Mouse (Mus musculus) heart, embryonic 12.5 days (tissue): ENCODE measurements around the gene Naaladl1. TPM values are rescaled to one million over a fixed set of nuclear protein-coding genes. Genes with fewer than 3 reads are reported as not detected.

ENCODE experiments used
- ATAC-seq: fragments of 200-750 bp; cut with Nextera tagmentation; 2 replicates; pipeline ENCODE4 v1.8.0; 2017; ENCODE audit warnings: moderate TSS enrichment, moderate library complexity; ENCODE audit not compliant: insufficient number of reproducible peaks, low FRiP score
- H3K27ac ChIP-seq: fragments of 300-500 bp; sonication (generic); 2 replicates; pipeline ENCODE4 v1.5.1; 2016; ENCODE audit warnings: mild to moderate bottlenecking, moderate library complexity; ENCODE audit not compliant: poor library complexity, severe bottlenecking
- H3K27me3 ChIP-seq: fragments of 300-500 bp; sonication (generic); replicated peaks from 2 replicates; pipeline ENCODE4 v1.6.1; 2016; ENCODE audit warnings: mild to moderate bottlenecking, moderate library complexity
- H3K36me3 ChIP-seq: fragments of 300-500 bp; sonication (generic); 2 replicates; pipeline ENCODE4 v1.6.1; 2016; ENCODE audit warnings: mild to moderate bottlenecking, moderate library complexity
- H3K4me1 ChIP-seq: fragments of 300-500 bp; sonication (generic); replicated peaks from 2 replicates; pipeline ENCODE4 v1.6.1; 2016; ENCODE audit warnings: mild to moderate bottlenecking
- H3K4me2 ChIP-seq: fragments of 300-500 bp; sonication (generic); 2 replicates; pipeline ENCODE4 v1.6.1; 2016; ENCODE audit warnings: mild to moderate bottlenecking, moderate library complexity
- H3K4me3 ChIP-seq: fragments of 300-500 bp; sonication (generic); 2 replicates; pipeline ENCODE4 v1.5.1; 2016; ENCODE audit warnings: mild to moderate bottlenecking
- H3K9ac ChIP-seq: fragments of 300-500 bp; sonication (generic); 2 replicates; pipeline ENCODE4 v1.6.1; 2016; ENCODE audit warnings: mild to moderate bottlenecking, moderate library complexity
- H3K9me3 ChIP-seq: fragments of 300-500 bp; sonication (generic); replicated peaks from 2 replicates; pipeline ENCODE4 v1.6.1; 2016; ENCODE audit warnings: mild to moderate bottlenecking, moderate library complexity
- WGBS: fragments of 180-500 bp; shearing (Covaris S2); methylation state at CpG from one replicate; pipeline ENCODE4 v1.1.7; 2016; 5-methylcytosine and 5-hydroxymethylcytosine counted together
- polyA plus RNA-seq: library from polyadenylated mRNA; unstranded; fragments of >200 nt; fragmentation: Nextera tagmentation; extraction: Ambion mirVana; gene quantifications from 2 replicates; pipeline ENCODE4 v1.2.1, GENCODE M21; 2016

Naaladl1 gene
- polyA plus RNA-seq, 1 experiment from 2014 or later, result 0.22 TPM

GRCm38 (mm10) chr19:6163872-6164547 is 58.4 kb downstream of the Naaladl1 start:
- Histone ChIP-seq H3K9me3 (no peaks in the 10 kb centered on the region), H3K36me3 (no peaks in the 10 kb centered on the region), H3K27ac (no peak overlapping the region), H3K4me1 (no peaks in the 10 kb centered on the region), H3K4me3 (no peak overlapping the region), H3K27me3 (no peaks in the 10 kb centered on the region), H3K9ac (no peak overlapping the region), H3K4me2 (no peak overlapping the region)
- WGBS, result 63% methylated on average over 10 of the region's 10 CpGs
- ATAC-seq, result no peak

Other genes with a start within 250 kb of the Naaladl1 start
- 33.7 and 34.2 TPM in 2 replicates for gene Frmd8, start 230.5 kb upstream of the Naaladl1 start, polyA plus RNA-seq
- gene Slc25a45, start 228.0 kb upstream of the Naaladl1 start, polyA plus RNA-seq, result 3.5 and 3.9 TPM in 2 replicates
- 1.5 and 1.9 TPM in 2 replicates for gene Tigd3, start 211.6 kb upstream of the Naaladl1 start, polyA plus RNA-seq
- gene Dpf2, start 192.8 kb upstream of the Naaladl1 start, polyA plus RNA-seq, result 111 and 118 TPM in 2 replicates
- 6.5 and 7.3 TPM in 2 replicates for gene Cdc42ep2, start 181.0 kb upstream of the Naaladl1 start, polyA plus RNA-seq
- gene Pola2, start 141.6 kb upstream of the Naaladl1 start, polyA plus RNA-seq, result 49.3 and 51.1 TPM in 2 replicates
- not detected in 2 replicates for gene Slc22a20, start 119.6 kb upstream of the Naaladl1 start, polyA plus RNA-seq
- 8.2 and 8.4 TPM in 2 replicates for gene Capn1, start 89.9 kb upstream of the Naaladl1 start, polyA plus RNA-seq
- 21.1 and 21.8 TPM in 2 replicates for gene Syvn1, start 59.2 kb upstream of the Naaladl1 start, polyA plus RNA-seq
- 58.5 and 64.4 TPM in 2 replicates for gene Mrpl49, start 48.0 kb upstream of the Naaladl1 start, polyA plus RNA-seq
- gene Fau, start 47.9 kb upstream of the Naaladl1 start, polyA plus RNA-seq, result 503 and 513 TPM in 2 replicates
- gene Znhit2, start 44.6 kb upstream of the Naaladl1 start, polyA plus RNA-seq, result 23.9 and 24.9 TPM in 2 replicates
- 8.4 and 9.2 TPM in 2 replicates for gene Tm7sf2, start 37.4 kb upstream of the Naaladl1 start, polyA plus RNA-seq
- gene Vps51, start 28.6 kb upstream of the Naaladl1 start, polyA plus RNA-seq, result 45.1 and 50.2 TPM in 2 replicates
- gene Tmem262, start 25.7 kb upstream of the Naaladl1 start, polyA plus RNA-seq, result not detected in 2 replicates
- 1.2 and 1.3 TPM in 2 replicates for gene Gm28374, start 23.5 kb upstream of the Naaladl1 start, polyA plus RNA-seq
- 48.9 and 52.4 TPM in 2 replicates for gene Zfpl1, start 20.8 kb upstream of the Naaladl1 start, polyA plus RNA-seq
- 27.4 and 27.7 TPM in 2 replicates for gene Cdca5, start 20.8 kb upstream of the Naaladl1 start, polyA plus RNA-seq
- 0.27 TPM in 1 of 2 replicates, not detected in the other for gene AC131692.1, start 11.4 kb upstream of the Naaladl1 start, polyA plus RNA-seq
- gene Sac3d1, start 12.9 kb downstream of the Naaladl1 start, polyA plus RNA-seq, result 35.2 and 35.9 TPM in 2 replicates
- 20.9 and 21.2 TPM in 2 replicates for gene Snx15, start 22.5 kb downstream of the Naaladl1 start, polyA plus RNA-seq
- gene Batf2, start 35.2 kb downstream of the Naaladl1 start, polyA plus RNA-seq, result 0.14 TPM in 1 of 2 replicates, not detected in the other
- 71.5 and 73.9 TPM in 2 replicates for gene Arl2, start 35.8 kb downstream of the Naaladl1 start, polyA plus RNA-seq
- gene Majin, start 78.6 kb downstream of the Naaladl1 start, polyA plus RNA-seq, result not detected in 2 replicates
- gene Gpha2, start 120.6 kb downstream of the Naaladl1 start, polyA plus RNA-seq, result 0.57 TPM in 1 of 2 replicates, not detected in the other
- gene Ppp2r5b, start 130.1 kb downstream of the Naaladl1 start, polyA plus RNA-seq, result 29.8 and 31.0 TPM in 2 replicates
- gene Atg2a, start 135.9 kb downstream of the Naaladl1 start, polyA plus RNA-seq, result 10.9 and 13.0 TPM in 2 replicates
- gene Ehd1, start 170.9 kb downstream of the Naaladl1 start, polyA plus RNA-seq, result 87.0 and 88.7 TPM in 2 replicates
- gene Cdc42bpg, start 200.7 kb downstream of the Naaladl1 start, polyA plus RNA-seq, result 0.34 and 0.44 TPM in 2 replicates
- gene Men1, start 229.2 kb downstream of the Naaladl1 start, polyA plus RNA-seq, result 48.7 and 52.1 TPM in 2 replicates
- 14.1 and 15.7 TPM in 2 replicates for gene Map4k2, start 235.4 kb downstream of the Naaladl1 start, polyA plus RNA-seq